Mouse (Mus musculus) R1 (cell line): ENCODE measurements around the gene Rpl12.

Source experiments
- DNase-seq: peaks from one replicate; pipeline ENCODE4 v3.0.0-alpha.2; 2018; ENCODE audit warnings: low read depth, low spot score

The Rpl12 gene

GRCm38 (mm10) chr2:32940483-32940882, 20.9 kb upstream of the Rpl12 start:
- peak; percentile 66 for DNase-seq

- no peak for DNase-seq
These were observed 13.9 kb upstream of the Rpl12 start for GRCm38 (mm10) chr2:32947454-32947853.

- DNase-seq, result peak; percentile 81
These were observed 6.8 kb upstream of the Rpl12 start for GRCm38 (mm10) chr2:32954581-32954980.

- peak; percentile 76 for DNase-seq
These were observed 4.0 kb upstream of the Rpl12 start for GRCm38 (mm10) chr2:32957344-32957743.

- DNase-seq, result no peak
These were observed 1.1 kb upstream of the Rpl12 start for GRCm38 (mm10) chr2:32960273-32960672.

GRCm38 (mm10) chr2:32962062-32962874, 909 bp downstream of the Rpl12 start:
- DNase-seq, result peak; percentile 62

GRCm38 (mm10) chr2:32962875-32963220, 1.5 kb downstream of the Rpl12 start:
- DNase-seq, result no peak

GRCm38 (mm10) chr2:32963544-32963943, 2.2 kb downstream of the Rpl12 start:
- peak; percentile 34 for DNase-seq

GRCm38 (mm10) chr2:32963981-32964380, 2.6 kb downstream of the Rpl12 start:
- DNase-seq, result peak; percentile 79

GRCm38 (mm10) chr2:32964659-32965457, 3.5 kb downstream of the Rpl12 start:
- peak; percentile 64 for DNase-seq

- peak; percentile 72 for DNase-seq
These were observed 4.3 kb downstream of the Rpl12 start for GRCm38 (mm10) chr2:32965511-32966183.

- no peak for DNase-seq
These were observed 4.9 kb downstream of the Rpl12 start for GRCm38 (mm10) chr2:32966184-32966688.

- peak; percentile 89 for DNase-seq
These were observed 5.6 kb downstream of the Rpl12 start for GRCm38 (mm10) chr2:32966689-32967631.

- DNase-seq, result no peak
These were observed 6.8 kb downstream of the Rpl12 start for GRCm38 (mm10) chr2:32968024-32968614.

- DNase-seq, result no peak
These were observed 8.0 kb downstream of the Rpl12 start for GRCm38 (mm10) chr2:32969326-32969725.

- peak; percentile 91 for DNase-seq
These were observed 9.9 kb downstream of the Rpl12 start for GRCm38 (mm10) chr2:32971235-32971634.

GRCm38 (mm10) chr2:32974216-32974615, 12.9 kb downstream of the Rpl12 start:
- DNase-seq, result no peak

GRCm38 (mm10) chr2:32977114-32977513, 15.8 kb downstream of the Rpl12 start:
- no peak for DNase-seq

GRCm38 (mm10) chr2:32978675-32979074, 17.3 kb downstream of the Rpl12 start:
- no peak for DNase-seq

GRCm38 (mm10) chr2:32979675-32980074, 18.3 kb downstream of the Rpl12 start:
- DNase-seq, result no peak
